Mouse (Mus musculus) MEL (cell line): ENCODE measurements around the gene Rnaseh2b. TPM values are rescaled to one million over a fixed set of nuclear protein-coding genes. Genes with fewer than 3 reads are reported as not detected.

ENCODE experiments used
- DNase-seq: peaks from one replicate; pipeline ENCODE4 v3.0.0; 2011; ENCODE audit warnings: low read depth, low spot score
- H3K27ac ChIP-seq: 2 replicates; pipeline ENCODE4 v1.5.1; 2012; ENCODE audit warnings: low read depth, mild to moderate bottlenecking, control low read depth, low read length, moderate library complexity; ENCODE audit not compliant: control insufficient read depth
- H3K27me3 ChIP-seq, 2 experiments: fragments of 150-350 bp in 1 of 2; sonication (generic) in 1 of 2; 2 replicates each; pipeline ENCODE4 v1.6.1; 2012; ENCODE audit warnings: low read length in 2 of 2, mild to moderate bottlenecking in 2 of 2, improper control_type of control experiment in 1 of 2, moderate library complexity in 1 of 2; ENCODE audit not compliant: insufficient read depth in 2 of 2, control insufficient read depth in 1 of 2
- H3K36me3 ChIP-seq, 2 experiments: 2 replicates each; pipeline ENCODE4 v1.6.1; 2012 to 2014; ENCODE audit warnings: low read length in 2 of 2, improper control_type of control experiment in 1 of 2, inconsistent platforms in 1 of 2, mild to moderate bottlenecking in 1 of 2; ENCODE audit not compliant: insufficient read depth in 2 of 2, control insufficient read depth in 1 of 2
- H3K4me1 ChIP-seq, 2 experiments: fragments of 150-350 bp in 1 of 2; sonication (generic) in 1 of 2; 2 replicates each; pipeline ENCODE4 v1.6.1; 2012; ENCODE audit warnings: low read length in 2 of 2, improper control_type of control experiment in 1 of 2, mild to moderate bottlenecking in 1 of 2; ENCODE audit not compliant: insufficient read depth in 2 of 2, control insufficient read depth in 1 of 2
- H3K4me3 ChIP-seq, 2 experiments: fragments of 150-350 bp in 1 of 2; sonication (generic) in 1 of 2; 2 replicates each; pipeline ENCODE4 v1.5.1; 2012; ENCODE audit warnings: low read depth in 2 of 2, low read length in 2 of 2, mild to moderate bottlenecking in 2 of 2, moderate library complexity in 2 of 2, control low read depth in 1 of 2, improper control_type of control experiment in 1 of 2; ENCODE audit not compliant: control insufficient read depth in 1 of 2, insufficient read depth in 1 of 2
- H3K79me2 ChIP-seq: 2 replicates; pipeline ENCODE4 v1.6.1; 2012; ENCODE audit warnings: mild to moderate bottlenecking, low read length, moderate library complexity; ENCODE audit not compliant: control insufficient read depth, poor library complexity, insufficient read depth
- H3K9ac ChIP-seq: 2 replicates; pipeline ENCODE4 v1.6.1; 2012; ENCODE audit warnings: low read depth, mild to moderate bottlenecking, control low read depth, low read length, moderate library complexity; ENCODE audit not compliant: control insufficient read depth, poor library complexity, severe bottlenecking
- H3K9me3 ChIP-seq: fragments of 150-350 bp; sonication (generic); replicated peaks from 2 replicates; pipeline ENCODE4 v1.6.1; 2012; ENCODE audit warnings: mild to moderate bottlenecking, low read length, improper control_type of control experiment, moderate library complexity; ENCODE audit not compliant: insufficient read depth
- BHLHE40 ChIP-seq: IDR thresholded peaks from 2 replicates; pipeline ENCODE4 v1.6.1; 2012; ENCODE audit warnings: low read depth, mild to moderate bottlenecking, inconsistent platforms, low read length, improper control_type of control experiment, borderline replicate concordance
- CTCF ChIP-seq, 3 experiments: IDR thresholded peaks in 2 of 3; conservative IDR thresholded peaks in 1 of 3; 2 replicates each; pipeline ENCODE4 v1.5.1; 2011 to 2012; ENCODE audit warnings: low read length in 3 of 3, low read depth in 2 of 3, mild to moderate bottlenecking in 2 of 3, improper control_type of control experiment in 1 of 3, inconsistent platforms in 1 of 3, mixed read lengths in 1 of 3, moderate library complexity in 1 of 3; ENCODE audit not compliant: control insufficient read depth in 1 of 3, insufficient read depth in 1 of 3, poor library complexity in 1 of 3, severe bottlenecking in 1 of 3
- E2F4 ChIP-seq: IDR thresholded peaks from 2 replicates; pipeline ENCODE4 v1.6.1; 2011; ENCODE audit warnings: low read depth, low read length, improper control_type of control experiment, borderline replicate concordance
- EP300 ChIP-seq, 2 experiments: IDR thresholded peaks; 2 replicates each; pipeline ENCODE4 v1.6.1; 2011; ENCODE audit warnings: improper control_type of control experiment in 2 of 2, low read length in 2 of 2, low read depth in 1 of 2, mild to moderate bottlenecking in 1 of 2
- HCFC1 ChIP-seq: IDR thresholded peaks from 2 replicates; pipeline ENCODE4 v1.6.1; 2012; ENCODE audit warnings: low read depth, mild to moderate bottlenecking, inconsistent platforms, low read length, improper control_type of control experiment, moderate library complexity
- MAFK ChIP-seq: IDR thresholded peaks from 2 replicates; pipeline ENCODE4 v1.6.1; 2011; ENCODE audit warnings: low read depth, mild to moderate bottlenecking, low read length, improper control_type of control experiment, borderline replicate concordance
- MAX ChIP-seq: IDR thresholded peaks from 2 replicates; pipeline ENCODE4 v1.6.1; 2011; ENCODE audit warnings: low read length, improper control_type of control experiment
- MAZ ChIP-seq: IDR thresholded peaks from 2 replicates; pipeline ENCODE4 v1.6.1; 2012; ENCODE audit warnings: low read depth, mild to moderate bottlenecking, inconsistent platforms, low read length, improper control_type of control experiment
- MYB ChIP-seq: IDR thresholded peaks from 2 replicates; pipeline ENCODE4 v1.6.1; 2011; ENCODE audit warnings: mild to moderate bottlenecking, low read depth, low read length, improper control_type of control experiment
- MYC ChIP-seq: IDR thresholded peaks from 2 replicates; pipeline ENCODE4 v1.6.1; 2011; ENCODE audit warnings: low read depth, mild to moderate bottlenecking, low read length, improper control_type of control experiment, moderate library complexity
- NELFE ChIP-seq: IDR thresholded peaks from 2 replicates; pipeline ENCODE4 v1.6.1; 2011; ENCODE audit warnings: low read depth, low read length, improper control_type of control experiment
- POLR2AphosphoS2 ChIP-seq: IDR thresholded peaks from 2 replicates; pipeline ENCODE4 v1.6.1; 2011; ENCODE audit warnings: low read length, improper control_type of control experiment
- POLR2AphosphoS5 ChIP-seq: IDR thresholded peaks from 2 replicates; pipeline ENCODE4 v1.6.1; 2012; ENCODE audit warnings: low read depth, borderline replicate concordance, mild to moderate bottlenecking, inconsistent platforms, low read length, moderate library complexity, mixed read lengths
- SMC3 ChIP-seq: IDR thresholded peaks from 2 replicates; pipeline ENCODE4 v1.6.1; 2011; ENCODE audit warnings: low read depth, low read length, improper control_type of control experiment
- TBP ChIP-seq: IDR thresholded peaks from 2 replicates; pipeline ENCODE4 v1.8.0; 2011; ENCODE audit warnings: low read depth, low read length, improper control_type of control experiment
- UBTF ChIP-seq: IDR thresholded peaks from 2 replicates; pipeline ENCODE4 v1.6.1; 2012; ENCODE audit warnings: low read depth, mild to moderate bottlenecking, inconsistent platforms, low read length, improper control_type of control experiment, moderate library complexity, borderline replicate concordance; ENCODE audit not compliant: insufficient read depth
- USF2 ChIP-seq, 2 experiments: IDR thresholded peaks; 2 replicates each; pipeline ENCODE4 v1.6.1; 2011 to 2012; ENCODE audit warnings: improper control_type of control experiment in 2 of 2, low read length in 2 of 2, borderline replicate concordance in 1 of 2, inconsistent platforms in 1 of 2, low read depth in 1 of 2, mild to moderate bottlenecking in 1 of 2; ENCODE audit not compliant: insufficient read depth in 1 of 2
- polyA plus RNA-seq, 2 experiments: library from polyadenylated mRNA; stranded (reverse) in 1 of 2; unstranded in 1 of 2; fragments of >175 nt in 1 of 2; fragments of >200 nt in 1 of 2; gene quantifications; 2 replicates each; pipeline versions ENCODE4 v1.2.1 to v1.2.4; 2012; ENCODE audit warnings: low replicate concordance in 2 of 2, low read depth in 1 of 2; ENCODE audit not compliant: insufficient read length in 2 of 2, insufficient read depth in 1 of 2, missing spikeins in 1 of 2
- total RNA-seq: library from RNA; depleted of rRNA; stranded (reverse); fragments of 300-350 nt; gene quantifications from 2 replicates; pipeline ENCODE4 v1.2.3, GENCODE M21; 2012

The Rnaseh2b gene
- total and polyA plus RNA-seq, 3 experiments: 50.2 to 412 (median 88.2) TPM

- no peaks in the 10 kb centered on the region for H3K4me1 ChIP-seq
- H3K4me3 ChIP-seq: no peak overlapping the region
- H3K79me2 ChIP-seq: no peaks in the 10 kb centered on the region
- no peak for DNase-seq
- no peak for TF ChIP-seq MYB
- TF ChIP-seq MAFK: no peak
- TF ChIP-seq MAX: no peak
- no peak for TF ChIP-seq E2F4
- no peak overlapping the region for H3K9ac ChIP-seq
- H3K27ac ChIP-seq: no peak overlapping the region
- no peaks in the 10 kb centered on the region for H3K9me3 ChIP-seq
- H3K27me3 ChIP-seq: 0 out of 4 replicates have a peak, but pooled peaks cover 0 to 1% of the 10 kb centered on the region in 2 experiments
- H3K36me3 ChIP-seq: no peaks in the 10 kb centered on the region
Measured at GRCm38 (mm10) chr14:62416742-62417134, 124.3 kb downstream of the Rnaseh2b start.

- no peak for TF ChIP-seq MAZ
- TF ChIP-seq NELFE: no peak
- no peak for TF ChIP-seq CTCF (IDR thresholded peaks at IDR 0.05 in 2 of 3, conservative IDR thresholded peaks at IDR 0.05 in 1 of 3; ENCODE audit: control insufficient read depth in 1 of 3, insufficient read depth in 1 of 3, low read depth in 2 of 3, low read length in 3 of 3, poor library complexity in 1 of 3, severe bottlenecking in 1 of 3)
- no peak for TF ChIP-seq SMC3
- TF ChIP-seq POLR2AphosphoS2: no peak
- TF ChIP-seq USF2 (IDR thresholded peaks at IDR 0.05; ENCODE audit: borderline replicate concordance in 1 of 2, insufficient read depth in 1 of 2, low read depth in 1 of 2, low read length in 2 of 2): no peak
- TF ChIP-seq HCFC1: no peak
- TF ChIP-seq UBTF: no peak
- TF ChIP-seq BHLHE40: no peak
- TF ChIP-seq MYB: no peak
- Histone ChIP-seq H3K27me3 (0 out of 4 replicates have a peak, but pooled peaks cover 0 to 1% of the 10 kb centered on the region in 2 experiments), H3K9me3 (no peaks in the 10 kb centered on the region), H3K4me1 (no peaks in the 10 kb centered on the region), H3K9ac (no peak overlapping the region), H3K36me3 (no peaks in the 10 kb centered on the region), H3K4me3 (no peak overlapping the region), H3K79me2 (no peaks in the 10 kb centered on the region), H3K27ac (no peak overlapping the region)
- no peak for DNase-seq
Measured at GRCm38 (mm10) chr14:62417501-62417900, 125.1 kb downstream of the Rnaseh2b start.

GRCm38 (mm10) chr14:62422265-62422664 lies 129.9 kb downstream of the Rnaseh2b start:
- Histone ChIP-seq H3K36me3 (no peaks in the 10 kb centered on the region), H3K4me1 (no peaks in the 10 kb centered on the region), H3K4me3 (no peak overlapping the region), H3K27me3 (no peaks in the 10 kb centered on the region), H3K79me2 (no peaks in the 10 kb centered on the region), H3K9me3 (no peaks in the 10 kb centered on the region), H3K27ac (no peak overlapping the region), H3K9ac (no peak overlapping the region)
- TF ChIP-seq EP300 (IDR thresholded peaks at IDR 0.05; ENCODE audit: low read depth in 1 of 2, low read length in 2 of 2) (no peak), MYC (no peak), POLR2AphosphoS5 (no peak), TBP (no peak), NELFE (no peak)
- no peak for DNase-seq
